Mouse (Mus musculus): ENCODE measurements around the gene Xpo1.

GRCm38 (mm10) chr11:23335160-23335559 is 79.3 kb downstream of the Xpo1 start:
- TF ChIP-seq POLR2A (IDR thresholded peaks at IDR 0.05; ENCODE audit: insufficient read depth, low read length), result no peak
- TF ChIP-seq CTCF (IDR thresholded peaks at IDR 0.05; ENCODE audit: low read depth, low read length), result no peak
- no peak for TF ChIP-seq EP300 (IDR thresholded peaks at IDR 0.05; ENCODE audit: insufficient read depth, low read depth, low read length)
